Mouse (Mus musculus) CH12.LX (cell line): ENCODE data around the gene Slc4a4.

Experiments used
- CHD1 ChIP-seq: IDR thresholded peaks from 2 replicates; pipeline ENCODE4 v1.6.1; 2012; ENCODE audit warnings: low read depth, low read length, improper control_type of control experiment, inconsistent platforms
- CTCF ChIP-seq, 2 experiments: IDR thresholded peaks in 1 of 2; conservative IDR thresholded peaks in 1 of 2; 2 replicates each; pipeline ENCODE4 v1.5.1; 2011 to 2012; ENCODE audit warnings: low read depth in 2 of 2, low read length in 2 of 2, improper control_type of control experiment in 1 of 2, inconsistent platforms in 1 of 2, mild to moderate bottlenecking in 1 of 2, moderate library complexity in 1 of 2
- MAZ ChIP-seq: IDR thresholded peaks from 2 replicates; pipeline ENCODE4 v1.6.1; 2012; ENCODE audit warnings: low read depth, mild to moderate bottlenecking, inconsistent platforms, low read length, improper control_type of control experiment, moderate library complexity
- MYC ChIP-seq: IDR thresholded peaks from 2 replicates; pipeline ENCODE4 v1.6.1; 2011; ENCODE audit warnings: low read depth, mild to moderate bottlenecking, improper control_type of control experiment, low read length
- POLR2A ChIP-seq: IDR thresholded peaks from 2 replicates; pipeline ENCODE4 v1.6.1; 2011; ENCODE audit warnings: low read depth, mild to moderate bottlenecking, improper control_type of control experiment, low read length
- POLR2AphosphoS2 ChIP-seq: IDR thresholded peaks from 2 replicates; pipeline ENCODE4 v1.6.1; 2011; ENCODE audit warnings: low read depth, low read length, improper control_type of control experiment
- UBTF ChIP-seq: IDR thresholded peaks from 2 replicates; pipeline ENCODE4 v1.6.1; 2012; ENCODE audit warnings: low read depth, mild to moderate bottlenecking, inconsistent platforms, low read length, improper control_type of control experiment, moderate library complexity
- USF1 ChIP-seq: IDR thresholded peaks from 2 replicates; pipeline ENCODE4 v1.6.1; 2014; ENCODE audit warnings: low read depth, mild to moderate bottlenecking, inconsistent platforms, low read length, improper control_type of control experiment
- ZMIZ1 ChIP-seq: IDR thresholded peaks from 2 replicates; pipeline ENCODE4 v1.6.1; 2012; ENCODE audit warnings: low read depth, mild to moderate bottlenecking, inconsistent platforms, low read length, improper control_type of control experiment

- TF ChIP-seq CTCF (conservative IDR thresholded peaks at IDR 0.05 in 1 of 2, IDR thresholded peaks at IDR 0.05 in 1 of 2; ENCODE audit: low read depth in 2 of 2, low read length in 2 of 2) (no peak), MYC (no peak), CHD1 (no peak), POLR2AphosphoS2 (no peak), POLR2A (no peak), USF1 (no peak), UBTF (no peak), MAZ (no peak), ZMIZ1 (no peak)
Observed at GRCm38 (mm10) chr5:89043846-89044245, 157.2 kb downstream of the Slc4a4 start.
